Mouse (Mus musculus): Measurements from ENCODE around the gene Pdzrn4. TPM values are rescaled to one million over a fixed set of nuclear protein-coding genes. Genes with fewer than 3 reads are reported as not detected.

Gene Pdzrn4
- total RNA-seq, 2 experiments from 2014 or later, result 0.39 to 0.64 TPM

- intact Hi-C loops (cut with DNase I), result no loop called here
- no peak for DNase-seq
- no peak overlapping the region for H3K27ac ChIP-seq
- H3K4me3 ChIP-seq, result no peak overlapping the region
- no peak for TF ChIP-seq CTCF (IDR thresholded peaks at IDR 0.05)
Observed at GRCm38 (mm10) chr15:92571244-92571539, 174.5 kb downstream of the Pdzrn4 start.

GRCm38 (mm10) chr15:92577476-92577875 lies 180.8 kb downstream of the Pdzrn4 start:
- no peak for TF ChIP-seq CTCF (IDR thresholded peaks at IDR 0.05)
- no peak for DNase-seq
- Histone ChIP-seq H3K27ac (no peak overlapping the region), H3K4me3 (no peak overlapping the region)
- intact Hi-C loops (cut with DNase I), result no loop called here

DNA sequence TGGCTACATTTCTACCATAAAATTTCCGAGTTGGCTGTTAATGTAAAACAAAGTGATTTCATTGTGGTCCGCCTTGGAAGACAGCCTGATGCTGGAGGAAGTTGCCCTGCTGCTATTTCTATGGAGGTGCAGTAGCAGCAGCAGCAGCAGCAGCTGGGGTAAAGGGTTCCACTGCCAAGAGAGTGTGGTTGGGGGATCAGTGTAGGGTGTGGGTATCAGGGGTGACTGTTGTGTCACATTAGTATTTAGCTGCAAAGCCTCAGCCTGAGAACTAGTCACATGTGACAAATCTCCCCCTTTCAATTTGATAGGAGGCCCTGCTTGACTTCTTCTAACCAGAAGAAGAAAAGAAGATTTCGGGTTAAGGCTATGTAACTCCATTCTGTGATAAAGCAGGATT lies 183.5 kb downstream of the Pdzrn4 start:
- H3K4me3 ChIP-seq, result no peak overlapping the region
- TF ChIP-seq CTCF (IDR thresholded peaks at IDR 0.05), result no peak
- DNase-seq, result no peak
- no peak overlapping the region for H3K27ac ChIP-seq
- intact Hi-C loops (cut with DNase I), result no loop called here

DNA sequence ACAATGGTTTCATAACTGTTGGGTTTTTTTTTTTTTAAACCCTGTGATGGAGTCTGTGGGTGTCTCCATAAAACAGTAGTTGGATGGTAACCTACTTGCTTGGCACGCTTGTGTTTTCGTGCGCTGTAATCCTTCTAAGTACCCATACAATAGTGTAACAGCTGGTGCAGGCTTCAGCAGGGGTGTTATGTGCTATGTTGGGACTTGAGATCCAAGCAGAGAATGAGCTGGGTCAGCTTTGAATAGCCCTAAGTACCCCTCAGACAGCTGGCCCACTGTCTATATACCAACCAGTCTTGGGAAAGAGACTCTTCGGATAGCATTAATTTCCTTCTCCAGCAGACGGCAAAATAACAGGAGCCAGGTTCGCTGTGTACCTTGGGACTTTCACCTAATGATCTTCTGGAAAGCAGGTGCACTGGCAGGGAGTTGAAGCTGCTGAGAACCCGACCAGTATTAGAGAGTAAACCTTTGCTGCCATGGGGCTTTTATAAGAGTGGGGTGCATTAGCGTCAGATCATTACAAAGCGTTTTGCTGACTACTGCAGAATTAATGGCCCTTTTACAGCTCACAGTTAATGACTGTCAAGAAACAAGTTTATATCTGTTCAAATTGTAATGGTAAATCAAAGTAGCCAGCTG lies 184.2 kb downstream of the Pdzrn4 start:
- no peak overlapping the region for H3K27ac ChIP-seq
- intact Hi-C loops (cut with DNase I), result no loop called here
- no peak for DNase-seq
- H3K4me3 ChIP-seq, result no peak overlapping the region
- no peak for TF ChIP-seq CTCF (IDR thresholded peaks at IDR 0.05)

- intact Hi-C loops (cut with DNase I), result no loop called here
- H3K4me3 ChIP-seq, result no peak overlapping the region
- no peak overlapping the region for H3K27ac ChIP-seq
- no peak for TF ChIP-seq CTCF (IDR thresholded peaks at IDR 0.05)
- DNase-seq, result no peak
Observed at GRCm38 (mm10) chr15:92584357-92585138, 187.9 kb downstream of the Pdzrn4 start.

DNA sequence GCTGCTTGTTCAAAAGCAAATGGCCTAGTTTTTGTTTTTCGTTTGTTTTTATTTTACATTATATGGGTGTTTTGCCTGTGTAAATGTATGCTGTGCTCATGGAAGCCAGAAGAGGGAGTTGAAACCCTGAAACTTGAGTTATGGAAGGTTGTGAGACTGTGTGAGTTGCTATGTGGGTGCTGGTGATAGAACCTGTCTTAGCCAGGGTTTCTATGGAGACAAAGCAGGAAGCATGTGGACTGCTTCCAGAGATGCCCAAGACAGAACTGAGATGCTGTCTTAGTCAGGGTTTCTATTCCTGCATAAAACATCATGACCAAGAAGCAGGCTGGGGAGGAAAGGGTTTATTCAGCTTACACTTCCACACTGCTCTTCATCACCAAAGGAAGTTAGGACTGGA lies 190.8 kb downstream of the Pdzrn4 start:
- Histone ChIP-seq H3K27ac (no peak overlapping the region), H3K4me3 (no peak overlapping the region)
- no peak for TF ChIP-seq CTCF (IDR thresholded peaks at IDR 0.05)
- no peak for DNase-seq
- intact Hi-C loops (cut with DNase I), result no loop called here

DNA sequence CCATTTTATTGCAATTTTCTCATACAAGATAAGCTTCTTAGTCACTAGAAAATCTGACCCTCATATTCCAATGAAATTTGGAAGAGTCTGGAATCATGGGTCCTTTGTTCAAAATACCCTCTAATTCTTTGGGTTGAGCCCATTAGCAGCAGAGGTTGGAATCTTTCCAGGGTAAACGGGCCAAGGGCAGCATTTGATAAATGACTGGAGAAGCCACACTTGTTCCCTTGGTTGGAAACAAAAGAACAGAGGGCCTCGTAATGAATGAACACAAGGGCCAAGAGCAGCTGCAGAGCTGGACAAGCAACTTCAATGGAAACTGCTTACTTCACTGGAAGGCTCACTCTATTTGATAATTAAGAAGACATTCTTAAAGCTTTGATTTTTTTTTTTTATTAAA lies 198.0 kb downstream of the Pdzrn4 start:
- DNase-seq, result no peak
- Histone ChIP-seq H3K27ac (no peak overlapping the region), H3K4me3 (no peak overlapping the region)
- TF ChIP-seq CTCF (IDR thresholded peaks at IDR 0.05), result no peak
- intact Hi-C loops (cut with DNase I), result no loop called here

- DNase-seq, result no peak
- H3K4me3 ChIP-seq, result peak overlapping the region; percentile 53
- TF ChIP-seq CTCF (IDR thresholded peaks at IDR 0.05), result no peak
- intact Hi-C loops (cut with DNase I), result no loop called here
- no peak overlapping the region for H3K27ac ChIP-seq
Observed at GRCm38 (mm10) chr15:92597011-92597780, 200.5 kb downstream of the Pdzrn4 start.

DNA sequence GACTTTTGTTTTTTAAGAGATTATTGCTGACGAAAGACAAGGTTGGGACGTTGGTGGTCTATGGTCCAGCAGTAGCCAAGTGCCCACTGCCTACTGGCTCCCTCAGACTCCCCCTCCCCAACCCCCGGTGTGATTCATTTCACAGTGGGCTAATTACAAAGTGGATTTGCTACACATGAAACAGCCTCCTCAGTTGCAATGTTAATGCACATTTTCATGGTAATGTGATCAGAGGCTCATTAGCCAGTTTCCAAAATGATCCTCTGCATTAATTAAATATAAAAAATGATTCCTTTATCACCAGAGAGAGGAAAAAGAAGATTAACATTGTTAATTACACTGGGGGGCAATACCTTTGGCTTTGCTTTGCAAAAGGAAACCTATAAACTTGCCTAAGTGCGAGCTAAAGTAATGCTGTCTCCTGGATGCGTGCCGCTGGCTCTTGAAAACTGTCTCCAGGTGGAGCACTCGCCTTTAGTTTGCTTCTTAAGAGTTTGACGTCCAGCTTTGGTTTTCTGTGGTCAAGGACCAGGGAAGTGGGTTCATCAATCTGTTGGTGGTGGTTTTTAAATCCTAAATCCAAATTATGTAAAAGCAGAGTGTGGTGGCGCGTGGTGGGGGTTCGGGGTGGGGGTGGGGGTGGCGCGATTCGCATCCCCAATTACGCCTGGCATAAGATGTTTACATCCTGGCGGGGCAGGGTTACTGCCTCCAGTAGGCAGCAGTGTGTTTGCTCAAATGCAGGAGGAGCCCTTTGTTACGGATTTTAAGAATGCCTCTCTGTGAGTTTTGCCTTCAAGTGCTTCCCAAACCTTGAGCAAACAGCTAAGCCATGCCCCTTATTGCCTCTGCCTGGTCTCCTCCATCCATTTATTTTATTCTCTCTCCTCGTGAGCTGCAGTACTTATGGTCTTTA lies 202.0 kb downstream of the Pdzrn4 start:
- TF ChIP-seq CTCF (IDR thresholded peaks at IDR 0.05), result peak; percentile 40
- Histone ChIP-seq H3K27ac (no peak overlapping the region), H3K4me3 (0 out of 2 replicates have a peak overlapping the region, but pooled peaks have one; percentile 29)
- intact Hi-C loops (cut with DNase I), result no loop called here
- peak; percentile 20 for DNase-seq

DNA sequence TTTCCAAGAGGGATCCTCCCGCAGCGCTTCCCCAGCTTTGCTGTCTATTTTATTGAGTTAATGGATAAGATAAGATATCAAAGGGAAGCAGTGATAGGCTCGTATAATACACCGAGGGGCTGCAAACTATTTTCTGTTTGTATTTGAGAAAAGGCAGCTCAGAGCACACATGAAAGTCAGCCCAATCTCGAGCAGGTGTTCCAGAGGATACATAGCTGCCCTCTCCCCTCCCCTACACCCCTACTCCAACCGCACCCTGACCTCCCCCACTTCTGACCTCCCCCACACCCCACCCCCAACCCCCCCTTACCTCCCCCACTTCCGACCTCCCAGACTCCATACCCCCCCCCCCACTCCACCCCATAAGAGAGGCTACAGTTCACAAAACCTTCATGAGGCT lies 202.7 kb downstream of the Pdzrn4 start:
- H3K27ac ChIP-seq, result no peak overlapping the region
- no peak overlapping the region for H3K4me3 ChIP-seq
- no peak for TF ChIP-seq CTCF (IDR thresholded peaks at IDR 0.05)
- intact Hi-C loops (cut with DNase I), result no loop called here
- no peak for DNase-seq

DNA sequence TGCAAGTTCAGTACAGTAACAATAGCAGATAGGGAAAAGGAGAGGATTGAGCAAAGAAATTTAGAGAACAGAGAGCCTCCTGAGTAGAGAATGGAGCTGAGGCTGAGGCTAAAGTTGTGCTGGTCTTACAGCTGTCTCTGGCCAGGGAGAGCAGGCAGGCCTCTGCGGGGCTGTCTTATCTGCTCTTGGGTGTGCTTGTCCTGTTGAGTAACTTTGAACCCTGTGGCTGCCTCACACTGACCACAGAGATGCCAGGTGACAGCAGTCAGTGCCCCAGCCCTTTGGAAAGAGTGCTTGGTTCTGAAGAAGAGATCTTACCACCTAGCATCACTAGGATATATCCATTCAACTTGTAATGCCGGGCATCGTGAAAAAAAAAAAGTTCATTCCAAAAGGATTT lies 214.2 kb downstream of the Pdzrn4 start:
- Histone ChIP-seq H3K27ac (no peak overlapping the region), H3K4me3 (no peak overlapping the region)
- DNase-seq, result no peak
- no peak for TF ChIP-seq CTCF (IDR thresholded peaks at IDR 0.05)
- intact Hi-C loops (cut with DNase I), result no loop called here

DNA sequence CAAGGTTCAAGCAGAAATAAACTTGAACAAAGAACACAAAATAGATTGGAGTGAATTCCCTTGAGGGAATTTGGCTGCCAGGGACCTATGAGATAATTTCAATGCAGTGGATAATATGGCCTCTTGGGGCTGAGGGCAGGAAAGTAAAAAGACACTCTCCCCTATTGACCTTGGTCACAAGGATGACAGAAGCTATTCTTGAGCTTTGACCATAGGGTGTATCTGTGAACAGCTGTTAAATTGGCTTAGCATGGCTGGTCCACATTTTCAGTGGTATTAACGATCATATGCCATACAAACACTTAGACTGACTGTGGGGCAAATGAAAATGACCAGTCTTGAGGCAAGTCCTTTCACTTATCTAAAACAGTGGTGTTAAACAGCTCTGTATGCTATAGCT lies 215.7 kb downstream of the Pdzrn4 start:
- Histone ChIP-seq H3K4me3 (no peak overlapping the region), H3K27ac (no peak overlapping the region)
- intact Hi-C loops (cut with DNase I), result no loop called here
- no peak for TF ChIP-seq CTCF (IDR thresholded peaks at IDR 0.05)
- DNase-seq, result no peak

Measured in gastrocnemius, adult 2 months (tissue).